In the genomic region with DNA sequence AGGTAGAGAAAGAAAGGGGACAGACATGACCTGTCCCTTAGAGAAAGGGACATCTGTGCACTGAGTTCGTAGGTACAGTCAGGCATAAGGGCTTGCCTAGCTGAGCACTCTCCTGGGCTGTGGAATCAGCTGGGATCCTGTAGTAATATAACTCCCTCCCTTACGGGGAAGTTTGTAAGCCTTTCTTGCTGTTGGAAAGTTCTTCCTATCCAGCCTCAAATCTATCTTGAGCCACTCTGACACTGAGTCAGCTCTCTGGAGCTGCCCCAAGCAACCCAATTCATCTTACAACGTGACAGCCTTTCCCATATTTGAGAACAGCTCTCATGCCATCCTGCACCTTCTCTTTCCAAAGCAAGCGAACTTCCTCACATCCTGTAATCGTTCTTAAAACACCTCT, we compare ENCODE assay signal across 25 mouse cellular contexts. TPM values are rescaled to one million over a fixed set of nuclear protein-coding genes. Genes with fewer than 3 reads are reported as not detected.
DNase-seq lines count a peak whose midpoint lies in the region; ATAC-seq lines count a peak whose summit lies in the region.
"Had no signal": no experiment of that assay in that cellular context is flagged by ENCODE, and none has a peak within 500 bp of the region (broad histone marks: within the 10 kb centered on the region; RNA-seq: fewer than 3 reads in every experiment).

No protein-coding gene starts in this region.

- H3K4me3 ChIP-seq in hindbrain, embryonic 13.5 days, result no peak overlapping the region
- H3K4me3 ChIP-seq: embryonic facial prominence, embryonic 15.5 days; forebrain, embryonic 12.5 days; heart, embryonic 15.5 days; hindbrain, embryonic 15.5 days; liver, embryonic 13.5 days; midbrain, embryonic 15.5 days; myocyte; neural tube, embryonic 13.5 days had no signal

- peaks cover 45% of the 10 kb centered on the region for H3K4me1 ChIP-seq in hindbrain, embryonic 13.5 days (replicated peaks)
- H3K4me1 ChIP-seq: liver, embryonic 13.5 days had no signal

- H3K9ac ChIP-seq in hindbrain, embryonic 13.5 days, result no peak overlapping the region
- H3K9ac ChIP-seq: embryonic facial prominence, embryonic 15.5 days; forebrain, embryonic 12.5 days; heart, embryonic 15.5 days; hindbrain, embryonic 15.5 days; liver, embryonic 13.5 days; midbrain, embryonic 15.5 days; neural tube, embryonic 13.5 days had no signal

- no peaks in the 10 kb centered on the region for H3K27me3 ChIP-seq in hindbrain, embryonic 13.5 days
- H3K27me3 ChIP-seq: embryonic facial prominence, embryonic 15.5 days; forebrain, embryonic 12.5 days; heart, embryonic 15.5 days; hindbrain, embryonic 15.5 days; liver, embryonic 13.5 days; midbrain, embryonic 15.5 days; neural tube, embryonic 13.5 days had no signal

- H3K36me3 ChIP-seq in hindbrain, embryonic 13.5 days, result no peaks in the 10 kb centered on the region
- H3K36me3 ChIP-seq: forebrain, embryonic 12.5 days; hindbrain, embryonic 15.5 days; liver, embryonic 13.5 days; midbrain, embryonic 15.5 days; neural tube, embryonic 13.5 days had no signal

- H3K4me2 ChIP-seq in hindbrain, embryonic 13.5 days, result no peak overlapping the region
- H3K4me2 ChIP-seq: embryonic facial prominence, embryonic 15.5 days; forebrain, embryonic 12.5 days; heart, embryonic 15.5 days; hindbrain, embryonic 15.5 days; liver, embryonic 13.5 days; midbrain, embryonic 15.5 days; neural tube, embryonic 13.5 days had no signal

- no peak overlapping the region for H3K27ac ChIP-seq in hindbrain, embryonic 13.5 days
- H3K27ac ChIP-seq: embryonic facial prominence, embryonic 15.5 days; forebrain, embryonic 12.5 days; heart, embryonic 15.5 days; hindbrain, embryonic 15.5 days; kidney, postnatal 0 days; liver, embryonic 13.5 days; midbrain, embryonic 15.5 days; neural tube, embryonic 13.5 days had no signal

- no peaks in the 10 kb centered on the region for H3K9me3 ChIP-seq in hindbrain, embryonic 13.5 days
- H3K9me3 ChIP-seq: embryonic facial prominence, embryonic 15.5 days; forebrain, embryonic 12.5 days; heart, embryonic 15.5 days; hindbrain, embryonic 15.5 days; liver, embryonic 13.5 days; midbrain, embryonic 15.5 days; neural tube, embryonic 13.5 days had no signal

- DNase-seq in frontal cortex, postnatal 36 days (ENCODE audit: low spot score in 2 of 2), result no peak
- peak; percentile 63 for DNase-seq in adipocyte (ENCODE audit: low spot score)
- peak; percentile 58 for DNase-seq in adrenal gland, postnatal 14 days
- DNase-seq in fibroblast of lung, adult 2 months (ENCODE audit: low read depth), result peak; percentile 57
- DNase-seq in heart, adult 18-20 months, result no peak
- DNase-seq: cerebellum, adult 2 months; gastrocnemius, postnatal 36 days; heart, postnatal 36 days; kidney, adult 2 months; layer of hippocampus, adult 9-11 months; liver, embryonic 13.5 days; lung, adult 2 months; lung, postnatal 36 days; retina, postnatal 1 day; right cerebral cortex, postnatal 25 days had no signal

- peak; percentile 76 for ATAC-seq in frontal cortex, adult (ENCODE audit: low TSS enrichment)
- ATAC-seq in hindbrain, embryonic 13.5 days (ENCODE audit: low FRiP score), result no peak
- ATAC-seq: midbrain, embryonic 15.5 days had no signal

- 79% methylated on average over 5 of the region's 5 CpGs for WGBS in hindbrain, embryonic 13.5 days

RNA-seq across cellular contexts. Expression of gene Nav1, which starts 1.6 kb away (rescaled TPM):
- total RNA-seq in adrenal gland, postnatal 14 days (2021), result 20.6 and 24.8 TPM in 2 replicates
- 10 to 100 TPM; 16.3 to 16.7 TPM for total RNA-seq in heart, adult 18-20 months (2021)
- polyA plus RNA-seq in hindbrain, embryonic 13.5 days (2015; fragmentation: Nextera tagmentation; extraction: Ambion mirVana), result 42.3 and 42.6 TPM in 2 replicates

Comparison
In these comparisons a context has a peak if more than half of its experiments do, and no peak if none do; other contexts are left out.
1. DNase-seq: peak in adipocyte (single experiment), adrenal gland, postnatal 14 days (single experiment) and fibroblast of lung, adult 2 months (single experiment); none in frontal cortex, postnatal 36 days (0 of 2) and heart, adult 18-20 months (0 of 2).